Mouse (Mus musculus): ENCODE data around the gene Dusp6. TPM values are rescaled to one million over a fixed set of nuclear protein-coding genes. Genes with fewer than 3 reads are reported as not detected.

The Dusp6 gene
- polyA plus RNA-seq (2015; fragmentation: Nextera tagmentation; extraction: Ambion mirVana): 35.0 and 61.3 TPM in 2 replicates

GRCm38 (mm10) chr10:99262867-99263379 lies at the start of gene Dusp6:
Gene Dusp6, plus strand, starts transcription at chr10:99263231.

Other genes starting within 250 kb of the Dusp6 start
- 7.5 and 10.2 TPM in 2 replicates for gene Poc1b, start 156.2 kb upstream of the Dusp6 start, polyA plus RNA-seq (2015; fragmentation: Nextera tagmentation; extraction: Ambion mirVana)
- 3.6 and 4.0 TPM in 2 replicates for gene Galnt4, start 155.1 kb upstream of the Dusp6 start, polyA plus RNA-seq (2015; fragmentation: Nextera tagmentation; extraction: Ambion mirVana)
- gene Phxr2, start 136.9 kb upstream of the Dusp6 start, polyA plus RNA-seq (2015; fragmentation: Nextera tagmentation; extraction: Ambion mirVana): not detected in 2 replicates